Mouse (Mus musculus) C2C12 (cell line): ENCODE measurements around the gene Vps33a. TPM values are rescaled to one million over a fixed set of nuclear protein-coding genes. Genes with fewer than 3 reads are reported as not detected.

Source experiments
- H3K27me3 ChIP-seq: one replicate; pipeline ENCODE4 v1.6.1; 2011; ENCODE audit not compliant: control insufficient read depth, insufficient read depth, insufficient read length
- H3K36me3 ChIP-seq: one replicate; pipeline ENCODE4 v1.6.1; 2011; ENCODE audit not compliant: control insufficient read depth, insufficient read depth
- H3K4me3 ChIP-seq: one replicate; pipeline ENCODE4 v1.5.1; 2011; ENCODE audit warnings: mild to moderate bottlenecking, control low read depth; ENCODE audit not compliant: poor library complexity, insufficient read depth, severe bottlenecking
- H3K79me2 ChIP-seq: one replicate; pipeline ENCODE4 v1.6.1; 2011; ENCODE audit not compliant: control insufficient read depth, insufficient read depth
- H3K79me3 ChIP-seq: one replicate; pipeline ENCODE4 v1.6.1; 2011; ENCODE audit warnings: low read depth, control low read depth
- H3ac ChIP-seq: one replicate; pipeline ENCODE3; 2011; ENCODE audit warnings: low read depth; ENCODE audit not compliant: control insufficient read depth, insufficient read length
- CEBPB ChIP-seq: IDR thresholded peaks from one replicate; pipeline ENCODE4 v1.6.1; 2011; ENCODE audit warnings: low read depth, mild to moderate bottlenecking, control low read depth, moderate library complexity
- CTCF ChIP-seq: IDR thresholded peaks from one replicate; pipeline ENCODE4 v1.5.1; 2011; ENCODE audit not compliant: control insufficient read depth, insufficient read depth, insufficient read length
- FOSL1 ChIP-seq: IDR thresholded peaks from one replicate; pipeline ENCODE4 v1.8.0; 2011; ENCODE audit warnings: mild to moderate bottlenecking, low read length; ENCODE audit not compliant: poor library complexity, insufficient read depth, severe bottlenecking
- MAX ChIP-seq: IDR thresholded peaks from one replicate; pipeline ENCODE4 v1.6.1; 2011; ENCODE audit warnings: mild to moderate bottlenecking, control low read depth
- MYOD1 ChIP-seq: IDR thresholded peaks from one replicate; pipeline ENCODE4 v1.6.1; 2011; ENCODE audit warnings: low read depth; ENCODE audit not compliant: control insufficient read depth, insufficient read length
- MYOG ChIP-seq: IDR thresholded peaks from one replicate; pipeline ENCODE4 v1.6.1; 2011; ENCODE audit not compliant: control insufficient read depth, insufficient read length; ENCODE audit errors: extremely low read depth
- USF1 ChIP-seq: IDR thresholded peaks from one replicate; pipeline ENCODE4 v1.6.1; 2011; ENCODE audit warnings: low read depth, mild to moderate bottlenecking, control low read depth, moderate library complexity
- polyA plus RNA-seq: library from polyadenylated mRNA; unstranded; fragments of >200 nt; fragmentation: generic; extraction: Trizol; gene quantifications from one replicate; pipeline ENCODE4 v1.2.1, GENCODE M21; 2012; ENCODE audit warnings: missing spikeins

The Vps33a gene
- polyA plus RNA-seq, 1 experiment, result 18.4 TPM

- H3ac ChIP-seq, result no peak within 1 kb of the TSS
- H3K79me3 ChIP-seq, result no peaks in the 10 kb centered on the region
- TF ChIP-seq MAX (no peak), USF1 (no peak), FOSL1 (no peak), MYOD1 (no peak), CEBPB (no peak), MYOG (no peak), CTCF (no peak)
- H3K27me3 ChIP-seq, result peaks cover 6% of the 10 kb centered on the region
- no peak within 1 kb of the TSS for H3K4me3 ChIP-seq
- no peaks in the 10 kb centered on the region for H3K79me2 ChIP-seq
- no peaks in the 10 kb centered on the region for H3K36me3 ChIP-seq
Observed at GRCm38 (mm10) chr5:123510160-123510559, 62.7 kb downstream of the Vps33a start, which contains the start of gene B3gnt4. Gene B3gnt4, plus strand, starts transcription at chr5:123510460.

GRCm38 (mm10) chr5:123508921-123509320 lies 63.9 kb downstream of the Vps33a start:
- Histone ChIP-seq H3K79me3 (no peaks in the 10 kb centered on the region), H3K79me2 (no peaks in the 10 kb centered on the region), H3K4me3 (no peak overlapping the region), H3K27me3 (peaks cover 7% of the 10 kb centered on the region), H3K36me3 (no peaks in the 10 kb centered on the region), H3ac (no peak overlapping the region)
- no peak for TF ChIP-seq CTCF
- TF ChIP-seq MYOD1, result no peak
- no peak for TF ChIP-seq CEBPB
- no peak for TF ChIP-seq FOSL1
- TF ChIP-seq USF1, result no peak
- no peak for TF ChIP-seq MYOG
- TF ChIP-seq MAX, result no peak

DNA sequence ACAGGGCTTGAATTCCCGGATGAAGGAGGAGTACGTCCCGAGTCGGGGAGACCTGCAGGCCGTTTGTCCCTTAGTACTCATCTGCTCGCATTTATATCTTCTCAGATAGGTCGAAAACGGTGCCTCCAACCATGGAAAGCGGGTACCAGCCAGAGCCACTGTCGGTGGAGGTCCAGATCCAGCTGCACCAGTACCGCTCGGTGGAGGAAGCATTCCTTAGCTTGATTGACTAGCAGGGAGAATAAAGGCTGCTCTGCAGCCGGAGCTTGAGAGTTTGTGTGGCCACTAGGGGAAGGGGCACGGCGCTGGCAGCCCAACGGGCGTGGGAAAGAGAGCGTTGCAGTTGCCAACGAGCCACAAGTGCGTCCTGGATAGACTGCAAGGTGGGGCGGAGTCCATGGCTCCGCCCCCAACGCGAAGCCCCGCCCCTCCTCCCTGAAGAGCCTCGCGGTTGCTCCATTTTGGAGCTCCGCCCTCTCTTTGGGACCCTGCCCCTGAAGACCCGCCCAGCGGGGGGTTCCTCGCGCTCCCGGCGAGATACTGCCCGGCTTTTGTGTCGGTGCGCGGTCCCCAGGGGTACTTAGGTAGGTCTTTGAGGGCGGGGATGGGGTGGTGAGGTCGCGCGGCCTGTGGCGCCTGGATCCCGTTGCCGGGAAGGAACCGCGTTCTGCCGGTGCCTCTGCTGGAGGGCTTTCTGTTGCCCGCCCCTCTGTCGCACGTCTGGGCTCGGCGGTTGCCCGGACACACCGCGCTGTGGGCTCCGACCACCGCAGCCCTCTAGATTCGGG lies 64.7 kb downstream of the Vps33a start:
- Histone ChIP-seq H3K36me3 (no peaks in the 10 kb centered on the region), H3K79me2 (no peaks in the 10 kb centered on the region), H3K79me3 (no peaks in the 10 kb centered on the region), H3K27me3 (peaks cover 12% of the 10 kb centered on the region), H3K4me3 (peak overlapping the region; percentile 11), H3ac (peak overlapping the region; percentile 19)
- TF ChIP-seq FOSL1 (no peak), USF1 (no peak), MAX (no peak), MYOD1 (no peak), MYOG (no peak), CTCF (no peak), CEBPB (no peak)

GRCm38 (mm10) chr5:123501973-123502372 lies 70.9 kb downstream of the Vps33a start:
- no peak overlapping the region for H3ac ChIP-seq
- TF ChIP-seq MYOG, result no peak
- TF ChIP-seq MAX, result no peak
- TF ChIP-seq CTCF, result no peak
- TF ChIP-seq FOSL1, result no peak
- no peak for TF ChIP-seq CEBPB
- no peak for TF ChIP-seq USF1
- no peak for TF ChIP-seq MYOD1
- H3K79me3 ChIP-seq, result no peaks in the 10 kb centered on the region
- no peaks in the 10 kb centered on the region for H3K36me3 ChIP-seq
- peaks cover 6% of the 10 kb centered on the region for H3K27me3 ChIP-seq
- no peaks in the 10 kb centered on the region for H3K79me2 ChIP-seq
- H3K4me3 ChIP-seq, result no peak overlapping the region

DNA sequence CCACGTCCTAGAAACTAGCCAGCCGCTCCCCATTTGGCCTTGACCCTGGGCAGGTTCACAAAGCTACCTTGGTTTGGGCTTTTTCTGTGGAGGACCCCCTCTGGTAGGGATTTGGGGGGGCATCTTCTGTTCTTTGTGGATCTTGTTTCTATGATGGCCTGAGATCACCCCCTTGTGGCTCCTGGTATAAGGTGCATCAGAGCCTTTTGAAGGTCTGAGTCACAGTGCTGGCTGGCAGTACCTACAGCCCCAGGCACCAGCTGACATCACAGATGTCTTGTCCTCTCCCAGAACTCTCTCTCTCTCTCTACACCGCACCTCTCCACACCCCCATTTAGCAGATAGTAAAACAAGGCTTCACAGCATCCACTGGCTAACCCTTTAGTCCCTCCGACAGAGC lies 73.1 kb downstream of the Vps33a start:
- Histone ChIP-seq H3K79me3 (no peaks in the 10 kb centered on the region), H3ac (no peak overlapping the region), H3K36me3 (no peaks in the 10 kb centered on the region), H3K27me3 (peaks cover 10% of the 10 kb centered on the region), H3K4me3 (no peak overlapping the region), H3K79me2 (no peaks in the 10 kb centered on the region)
- TF ChIP-seq FOSL1 (no peak), MYOD1 (no peak), MAX (no peak), CTCF (no peak), CEBPB (no peak), MYOG (no peak), USF1 (no peak)

DNA sequence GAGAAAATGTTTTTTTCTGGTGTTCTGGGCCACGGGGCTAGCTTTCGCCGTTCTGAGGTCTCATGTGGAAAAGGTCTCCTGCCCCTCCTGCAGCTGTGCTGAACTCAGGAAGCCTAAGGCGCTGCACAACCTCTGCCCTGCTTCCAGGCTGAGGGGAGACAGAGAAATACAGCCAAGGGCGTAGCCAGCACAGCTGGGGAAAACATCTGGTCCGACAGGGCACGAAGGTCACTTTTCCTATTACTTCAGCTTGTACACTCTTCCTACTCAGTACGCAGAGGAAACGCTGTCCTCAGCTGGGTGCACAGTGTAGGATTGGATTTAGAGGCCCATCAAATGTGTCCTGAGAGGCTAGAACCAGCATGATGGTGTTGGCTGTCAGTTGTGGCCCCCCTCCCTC lies 82.9 kb downstream of the Vps33a start:
- Histone ChIP-seq H3K4me3 (no peak overlapping the region), H3ac (no peak overlapping the region), H3K79me2 (no peaks in the 10 kb centered on the region), H3K27me3 (peaks cover 51% of the 10 kb centered on the region), H3K36me3 (no peaks in the 10 kb centered on the region), H3K79me3 (no peaks in the 10 kb centered on the region)
- TF ChIP-seq MYOD1, result no peak
- TF ChIP-seq CEBPB, result no peak
